Mouse (Mus musculus) T-helper 17 cell (primary cell): ENCODE results near the gene Olfr780.
"Not testable (repeated sequence)": the region's sequence is repeated elsewhere in the genome, so short reads cannot be mapped to it uniquely, and the experiment has no call there.

Experiments
- in situ Hi-C, 2 experiments: fragments of 300-600 bp; cut with MboI, MseI; formaldehyde crosslinking; loops; 1 replicate in 1 of 2; 2 replicates in 1 of 2; pipeline ENCODE4 v1.15.1; 2025; ENCODE audit warnings: high pct_unique_total_duplicates in 2 of 2

Olfr780 gene

DNA sequence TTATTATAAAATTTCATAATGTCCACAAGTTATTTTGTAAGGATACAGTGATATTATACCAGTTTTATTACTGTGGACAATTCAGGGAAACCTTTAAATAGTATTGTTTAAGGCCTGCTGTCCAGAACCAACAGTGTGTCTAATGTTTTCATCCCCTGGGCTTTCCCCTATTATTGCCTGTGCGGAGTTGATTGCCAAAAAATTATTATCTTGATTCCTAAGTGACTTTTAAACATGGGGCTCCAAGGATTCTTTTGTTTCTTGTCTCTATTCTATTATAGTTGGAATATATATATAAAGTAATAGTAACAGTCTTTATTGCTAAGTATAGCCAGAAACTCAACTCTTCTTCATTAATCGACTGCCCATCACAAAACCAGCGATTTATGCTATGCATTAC is at the start of gene Olfr780:
TSS of gene Olfr780 (plus strand) at position 301 of the 400 bp plus-strand sequence.
- in situ Hi-C loops: no loop called here

DNA sequence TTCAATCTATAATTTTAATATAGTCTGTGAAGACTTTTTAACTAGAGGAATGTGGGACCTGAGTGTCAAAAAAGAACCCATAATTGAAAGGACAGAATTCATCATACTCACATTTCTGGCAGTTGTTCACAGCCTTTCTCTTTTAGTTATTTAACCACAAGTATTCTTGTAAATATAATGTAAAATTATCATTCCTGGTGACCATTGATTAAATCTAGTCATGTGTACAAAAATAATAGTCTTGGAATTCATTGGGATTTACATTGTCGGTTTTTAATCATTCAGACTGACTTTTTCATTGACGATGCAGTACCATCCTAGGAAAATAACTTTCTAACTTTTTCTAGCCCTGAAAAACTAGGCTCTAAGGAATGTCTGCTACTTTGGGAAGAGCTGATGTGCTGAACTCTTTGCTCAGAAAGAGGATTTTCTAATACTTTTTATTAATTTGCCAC is 46.8 kb upstream of the Olfr780 start, which contains the start of gene Olfr777:
TSS of gene Olfr777 (minus strand) at position 405 of the 455 bp plus-strand sequence.
- in situ Hi-C loops: no loop called here

DNA sequence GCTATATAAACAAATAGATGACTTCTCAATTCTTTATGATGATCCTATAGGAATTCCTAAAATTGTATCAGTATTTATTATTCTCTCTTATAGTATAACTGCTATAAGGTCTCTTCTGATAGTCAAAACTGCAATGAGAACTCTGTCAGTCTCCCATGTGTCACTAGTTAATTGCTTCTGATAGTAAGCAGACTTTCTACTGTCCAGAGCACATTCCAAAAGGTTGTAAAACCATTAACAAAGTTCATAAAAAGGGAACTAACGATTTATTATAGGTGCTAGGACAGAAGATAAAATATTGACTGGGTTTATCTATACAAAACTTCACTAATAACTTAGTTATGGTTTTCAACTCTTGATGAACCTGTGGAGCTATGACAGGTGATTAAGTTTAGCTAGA is 4.9 kb upstream of the Olfr780 start:
- in situ Hi-C loops: loop anchor here (5.0 kb wide), 1 partner anchor 39 kb away; no protein-coding TSS in a partner anchor

DNA sequence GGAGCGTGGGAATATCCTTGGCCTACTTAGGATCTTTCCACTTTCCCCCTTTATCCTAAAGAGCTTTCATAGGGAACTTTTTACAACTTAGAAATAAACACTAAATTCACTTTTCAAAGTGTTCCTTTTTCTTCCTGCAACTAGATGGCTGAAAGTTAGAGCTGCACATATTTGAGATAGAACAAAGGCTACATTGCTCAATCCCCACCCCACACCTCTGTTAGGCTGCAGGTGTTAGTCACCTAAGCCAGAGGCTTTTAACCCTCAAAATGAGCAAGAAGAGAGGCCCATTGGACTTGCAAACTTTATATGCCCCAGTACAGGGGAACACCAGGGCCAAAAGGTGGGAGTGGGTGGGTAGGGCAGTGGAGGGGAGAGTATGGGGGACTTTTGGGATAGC is 4.4 kb upstream of the Olfr780 start:
- in situ Hi-C loops: loop anchor here (5.0 kb wide), 1 partner anchor 39 kb away; no protein-coding TSS in a partner anchor

DNA sequence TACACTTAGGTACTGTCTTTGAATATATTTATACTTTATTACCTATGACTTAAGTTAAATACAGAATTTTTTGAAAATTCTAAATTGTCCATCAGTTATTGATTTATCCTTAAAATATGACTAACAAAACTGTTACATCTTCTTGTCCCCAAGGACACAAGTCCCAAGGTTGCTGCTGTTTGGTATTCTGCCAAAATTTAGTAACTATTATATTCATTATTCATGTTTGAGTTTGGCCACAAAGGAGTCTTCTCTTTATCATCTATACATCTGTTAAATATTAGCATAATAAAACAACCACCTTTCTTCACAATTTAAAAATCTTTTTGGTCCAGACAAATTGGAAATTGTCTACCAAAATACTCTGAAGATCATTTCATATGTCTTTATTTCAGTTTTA is 10.6 kb downstream of the Olfr780 start, which contains the start of gene Olfr781:
TSS of gene Olfr781 (plus strand) at position 301 of the 400 bp plus-strand sequence.
- in situ Hi-C loops: no loop called here

DNA sequence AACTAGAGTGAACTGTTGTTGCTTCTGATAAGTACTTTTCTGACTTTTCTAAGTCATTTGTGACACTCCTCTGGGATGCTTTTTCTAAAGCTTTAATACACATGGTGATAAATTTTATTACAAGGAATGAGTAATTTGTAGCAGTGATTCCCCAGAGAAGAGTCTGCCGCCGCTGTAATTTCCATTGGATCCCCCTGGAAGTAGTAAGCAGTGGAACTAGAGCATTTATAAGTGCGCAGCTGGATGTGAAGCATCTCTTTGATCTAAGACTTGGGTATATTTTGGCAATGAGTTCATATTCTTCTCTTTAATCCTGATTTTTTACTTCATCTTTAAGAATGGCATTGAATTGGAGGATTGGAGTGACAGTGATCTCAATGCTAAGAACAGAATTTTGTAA is 30.6 kb downstream of the Olfr780 start, which contains the start of gene Olfr782:
TSS of gene Olfr782 (plus strand) at position 301 of the 400 bp plus-strand sequence.
- in situ Hi-C loops: no loop called here

DNA sequence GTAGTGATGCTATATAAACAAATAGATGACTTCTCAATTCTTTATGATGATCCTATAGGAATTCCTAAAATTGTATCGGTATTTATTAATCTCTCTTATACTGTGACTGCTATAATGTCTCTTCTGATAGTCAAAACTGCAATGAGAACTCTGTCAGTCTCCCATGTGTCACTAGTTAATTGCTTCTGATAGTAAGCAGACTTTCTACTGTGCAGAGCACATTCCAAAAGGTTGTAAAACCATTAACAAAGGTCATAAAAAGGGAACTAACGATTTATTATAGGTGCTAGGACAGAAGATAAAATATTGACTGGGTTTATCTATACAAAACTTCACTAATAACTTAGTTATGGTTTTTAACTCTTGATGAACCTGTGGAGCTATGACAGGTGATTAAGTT is 34.6 kb downstream of the Olfr780 start:
- in situ Hi-C loops: loop anchor here (5.0 kb wide), 2 partner anchors 40 to 355 kb away; no protein-coding TSS in a partner anchor

DNA sequence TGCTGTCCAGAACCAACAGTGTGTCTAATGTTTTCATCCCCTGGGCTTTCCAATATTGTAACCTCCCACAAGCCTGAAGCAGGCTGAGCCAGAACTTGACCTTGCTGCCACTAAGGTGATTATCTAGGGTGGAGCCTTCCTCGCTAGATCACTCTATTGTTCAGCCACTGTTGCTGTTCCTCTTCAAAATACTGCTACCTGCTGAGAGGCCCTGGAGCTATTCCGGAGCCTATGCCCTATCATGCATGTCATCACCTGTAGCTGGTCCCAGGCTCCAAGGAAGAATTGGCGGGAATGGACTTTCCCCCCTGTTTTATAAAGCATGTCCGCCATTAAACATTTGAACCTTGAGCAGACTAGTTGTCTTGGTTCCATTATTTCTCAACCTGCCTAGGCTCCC is 38.6 kb downstream of the Olfr780 start:
- in situ Hi-C loops: not testable (repeated sequence)

DNA sequence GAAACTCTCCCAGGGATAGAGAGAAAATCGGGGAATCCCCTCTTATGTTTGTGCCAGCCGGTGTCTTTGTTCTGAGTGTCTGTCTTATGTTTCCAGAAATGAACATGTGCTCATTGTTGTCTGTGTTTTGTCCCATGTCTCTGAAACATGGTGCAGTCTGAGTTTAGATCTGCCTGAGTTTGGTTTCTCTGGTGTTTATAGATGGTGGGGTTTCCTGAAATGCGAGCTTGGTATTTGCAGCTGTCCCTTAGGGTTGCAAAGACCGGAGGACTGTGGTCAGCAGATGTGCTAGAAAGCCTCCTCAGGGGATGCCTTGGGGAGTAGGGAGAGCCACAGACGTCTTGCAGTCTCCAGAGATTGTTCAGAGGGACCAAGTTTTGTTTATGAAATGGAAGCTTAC is 39.4 kb downstream of the Olfr780 start:
- in situ Hi-C loops: no loop called here
